Mouse (Mus musculus): ENCODE results near the gene Col26a1.

- TF ChIP-seq CTCF (IDR thresholded peaks at IDR 0.05; ENCODE audit: low read depth) (no peak), EP300 (IDR thresholded peaks at IDR 0.05; ENCODE audit: low read depth) (no peak)
Measured at GRCm38 (mm10) chr5:136931896-136932295, 48.9 kb upstream of the Col26a1 start.
